Mouse (Mus musculus): Measurements from ENCODE around the gene Borcs6.
"Not testable (repeated sequence)": the region's sequence is repeated elsewhere in the genome, so short reads cannot be mapped to it uniquely, and the experiment has no call there.

Borcs6 gene

DNA sequence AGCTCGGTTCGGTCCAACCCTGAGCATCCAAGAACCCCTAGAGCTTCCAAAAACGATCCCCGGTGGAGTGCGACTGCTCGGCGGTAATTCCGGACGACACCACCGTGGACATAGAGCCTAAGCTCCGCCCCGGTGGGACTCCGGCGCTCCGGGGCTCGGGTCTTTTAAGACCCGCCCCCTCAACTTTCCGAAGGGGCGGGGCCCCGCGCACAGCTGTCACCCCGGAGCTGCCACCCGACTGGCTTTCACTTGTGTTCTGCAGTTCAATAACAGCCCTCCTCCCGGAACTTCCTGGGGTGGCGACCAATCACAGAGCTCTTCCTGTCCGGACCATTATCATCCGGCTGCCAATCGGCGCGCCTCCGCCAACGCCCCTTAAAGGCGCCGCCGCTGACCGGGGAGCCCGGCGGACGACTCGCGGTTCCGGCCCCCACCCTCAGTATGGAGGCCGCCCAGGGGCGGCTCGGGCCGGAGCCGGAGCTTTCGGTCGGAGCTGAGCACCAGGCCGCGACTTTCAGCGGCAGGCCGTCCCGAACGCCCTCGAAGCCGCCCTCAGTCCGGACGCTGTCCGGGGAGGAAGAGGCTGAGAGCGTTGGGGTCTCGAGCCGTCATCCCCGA, at the start of gene Borcs6:
Gene Borcs6, plus strand, starts transcription at position 361 of the 618 bp plus-strand sequence.
- DNase-seq (ENCODE audit: low spot score in 2 of 2), result peak; percentile 98 to 99

DNA sequence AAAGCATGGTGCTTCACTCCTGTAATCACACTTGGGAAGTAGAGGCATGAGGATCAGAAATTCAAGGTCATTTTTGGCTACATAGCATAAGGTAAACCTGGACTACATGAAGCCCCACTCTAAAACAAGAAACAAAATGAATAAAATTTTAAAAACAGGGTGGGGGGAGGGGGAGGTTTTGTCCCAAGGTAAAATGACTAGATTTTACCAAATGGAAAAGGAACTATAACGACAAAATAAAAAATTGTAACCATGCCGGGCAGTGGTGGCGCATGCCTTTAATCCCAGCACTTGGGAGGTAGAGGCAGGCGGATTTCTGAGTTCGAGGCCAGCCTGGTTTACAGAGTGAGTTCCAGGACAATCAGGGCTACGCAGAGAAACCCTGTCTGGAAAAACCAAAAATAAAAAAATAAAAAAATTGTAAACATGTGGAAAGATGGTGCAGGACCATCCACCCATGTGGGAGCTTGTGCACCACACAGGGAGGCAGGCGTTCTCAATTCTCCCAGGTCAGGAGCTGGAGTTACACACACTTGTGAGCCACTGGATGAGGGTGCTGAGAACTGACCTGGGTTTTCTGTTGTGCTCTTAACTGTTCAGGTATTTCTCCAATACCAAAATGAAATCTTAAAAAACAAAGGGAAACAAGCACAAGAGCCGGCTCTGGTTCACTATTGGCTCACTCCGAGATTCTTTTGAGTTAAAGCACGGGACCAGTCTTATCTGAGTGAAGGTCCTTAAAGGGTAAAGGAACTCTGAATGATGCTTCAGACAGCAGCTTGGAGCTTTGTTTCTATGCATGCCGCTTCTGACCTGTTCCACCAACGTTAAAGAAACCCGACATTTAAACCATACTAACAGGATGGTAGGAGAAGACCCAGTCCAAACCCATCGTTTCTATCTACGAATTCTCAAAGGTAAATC, 48.9 kb upstream of the Borcs6 start:
- no peak for DNase-seq (ENCODE audit: low spot score in 2 of 2)

DNA sequence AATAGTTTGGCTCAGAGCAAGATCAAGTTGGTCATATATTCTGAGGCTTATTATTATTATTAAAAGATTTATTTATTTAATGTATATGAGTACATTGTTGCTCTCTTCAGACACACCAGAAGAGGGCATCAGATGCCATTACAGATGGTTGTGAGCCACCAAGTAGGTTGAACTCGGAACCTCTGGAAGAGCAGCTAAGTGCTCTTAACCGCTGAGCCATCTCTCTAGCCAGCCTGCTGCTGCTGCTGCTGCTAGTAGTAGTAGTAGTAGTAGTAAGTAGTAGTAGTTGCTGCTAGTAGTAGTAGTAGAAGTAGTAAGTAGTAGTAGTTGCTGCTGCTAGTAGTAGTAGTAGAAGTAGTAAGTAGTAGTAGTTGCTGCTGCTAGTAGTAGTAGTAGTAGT, 48.1 kb upstream of the Borcs6 start:
- not testable (repeated sequence) for DNase-seq (ENCODE audit: low spot score in 2 of 2)

GRCm38 (mm10) chr11:69012071-69012601, 47.4 kb upstream of the Borcs6 start:
- peak; percentile 91 to 94 for DNase-seq (ENCODE audit: low spot score in 2 of 2)

DNA sequence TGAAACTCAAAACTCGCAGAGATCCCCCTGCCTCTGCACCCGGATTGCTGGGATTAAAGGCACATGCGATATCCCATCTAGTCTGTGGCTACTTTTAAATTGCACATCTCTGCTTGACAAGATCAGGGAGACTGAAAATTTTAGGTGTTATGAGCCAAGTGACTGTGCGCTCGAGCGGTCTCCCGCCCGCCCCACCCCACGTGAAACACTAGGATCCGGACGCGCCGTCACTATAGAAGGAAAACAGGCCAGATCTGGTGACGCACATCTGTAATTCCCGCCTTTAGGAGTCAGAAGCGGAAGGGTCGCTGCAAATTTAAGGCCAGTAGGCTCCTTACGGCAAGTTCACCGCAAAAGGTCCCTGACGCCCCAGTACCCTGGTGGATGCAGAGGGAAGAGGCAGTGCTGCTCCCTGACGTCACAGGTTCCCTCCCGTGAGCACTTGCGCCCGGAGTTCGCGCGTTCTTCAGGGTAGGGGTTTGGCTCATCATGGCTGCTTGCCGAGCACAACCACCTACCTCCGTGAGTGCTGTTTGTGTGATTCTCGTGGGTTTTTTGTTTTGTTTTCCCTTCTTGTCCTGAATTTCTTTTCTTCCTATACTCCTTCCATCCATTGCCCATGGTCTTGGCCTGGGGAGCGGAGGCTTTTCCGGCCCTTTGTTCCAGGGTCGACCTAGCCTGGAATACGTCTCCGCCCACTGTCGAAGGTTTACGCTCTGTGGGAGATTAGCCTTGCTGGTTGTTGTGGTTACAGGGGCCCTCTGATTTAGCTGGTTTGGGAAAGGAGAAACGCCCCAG, 43.7 kb upstream of the Borcs6 start, which contains the start of gene Ctc1:
Gene Ctc1, plus strand, starts transcription at position 268 of the 798 bp plus-strand sequence.
- DNase-seq (ENCODE audit: low spot score in 2 of 2), result peak; percentile 90 to 91

DNA sequence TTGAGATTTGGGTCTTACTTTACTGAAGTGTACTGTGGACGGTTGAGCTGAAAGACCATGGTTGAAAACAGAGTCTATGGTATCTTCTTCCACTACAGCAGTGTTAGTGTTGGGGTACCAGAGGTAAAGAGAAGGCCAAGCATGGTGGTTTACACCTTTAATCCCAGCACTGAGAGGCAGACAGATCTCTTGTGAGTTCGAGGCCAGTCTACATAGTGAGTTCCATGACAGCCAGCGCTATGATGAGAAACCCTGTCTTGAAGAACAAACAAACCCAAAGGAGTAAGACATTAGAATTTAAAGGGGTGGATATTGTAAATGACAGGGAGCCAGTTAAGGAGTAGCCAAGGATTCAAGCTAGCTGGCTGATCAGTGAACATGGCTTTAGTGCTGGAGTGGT, 42.8 kb upstream of the Borcs6 start:
- no peak for DNase-seq (ENCODE audit: low spot score in 2 of 2)

DNA sequence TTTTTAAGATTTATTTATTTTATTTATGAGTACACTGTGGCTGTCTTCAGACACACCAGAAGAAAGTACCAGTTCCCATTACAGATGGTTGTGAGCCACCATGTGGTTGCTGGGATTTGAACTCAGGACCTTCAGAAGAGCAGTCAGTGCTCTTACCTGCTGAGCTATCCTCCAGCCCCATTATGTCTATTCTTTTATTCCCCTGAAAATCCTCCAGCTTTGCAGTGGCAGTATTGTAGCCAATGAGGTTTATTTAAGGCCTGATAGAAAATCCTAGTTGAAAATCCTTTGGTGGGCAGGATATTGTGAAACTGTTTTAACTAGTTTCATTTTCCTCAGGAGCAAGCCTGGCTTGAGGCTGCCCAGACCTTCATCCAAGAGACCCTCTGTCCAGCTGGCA, 38.8 kb upstream of the Borcs6 start:
- DNase-seq (ENCODE audit: low spot score in 2 of 2), result no peak

DNA sequence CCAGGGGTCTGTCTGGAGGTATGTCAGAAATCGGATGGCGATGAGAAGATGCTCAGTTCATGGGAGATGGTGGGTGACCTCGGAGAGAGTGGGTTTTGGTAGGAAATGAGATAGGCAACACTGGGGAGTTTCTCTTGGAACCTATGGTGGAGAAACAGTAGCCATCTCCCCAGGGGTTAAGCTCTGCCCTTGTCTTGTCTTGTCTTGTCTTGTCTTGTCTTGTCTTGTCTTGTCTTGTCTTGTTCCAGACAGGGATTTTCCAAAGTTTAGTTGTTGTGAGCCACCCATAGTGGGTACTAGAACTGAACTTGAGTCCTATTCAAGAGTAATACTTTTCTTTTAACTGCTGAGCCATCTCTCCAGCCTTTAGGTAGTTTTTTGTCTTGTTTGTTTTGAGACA, 33.0 kb upstream of the Borcs6 start:
- DNase-seq (ENCODE audit: low spot score in 2 of 2), result no peak

- no peak for DNase-seq (ENCODE audit: low spot score in 2 of 2)
Measured at GRCm38 (mm10) chr11:69028805-69029204, 30.7 kb upstream of the Borcs6 start.

DNA sequence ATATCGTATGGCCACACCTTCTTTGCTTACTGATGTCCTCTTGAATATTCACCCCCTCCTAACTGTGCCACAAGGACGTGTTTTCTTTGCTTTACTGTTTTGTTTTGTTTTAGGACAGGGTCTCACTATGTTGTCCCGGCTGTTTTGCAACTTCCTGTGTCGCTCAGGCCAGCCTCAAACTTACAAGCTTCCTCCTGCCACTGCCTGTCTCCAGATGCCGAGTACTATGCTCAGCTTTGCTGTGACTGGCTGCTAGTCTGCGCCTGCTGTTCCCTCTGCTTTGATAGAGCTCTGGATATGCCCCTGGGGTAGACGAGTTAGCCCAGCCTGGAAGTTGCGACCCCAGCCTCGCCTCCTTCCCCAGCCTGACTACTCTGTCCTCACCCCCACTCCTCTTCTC, 26.0 kb upstream of the Borcs6 start:
- DNase-seq (ENCODE audit: low spot score in 2 of 2), result no peak

GRCm38 (mm10) chr11:69034585-69034984, 24.9 kb upstream of the Borcs6 start:
- no peak for DNase-seq (ENCODE audit: low spot score in 2 of 2)

GRCm38 (mm10) chr11:69035411-69035810, 24.1 kb upstream of the Borcs6 start:
- peak in 1 of 2 experiments; percentile 19 for DNase-seq (ENCODE audit: low spot score in 2 of 2)

- DNase-seq (ENCODE audit: low spot score in 2 of 2), result peak; percentile 86 to 91
Measured at GRCm38 (mm10) chr11:69035849-69036248, 23.7 kb upstream of the Borcs6 start.

DNA sequence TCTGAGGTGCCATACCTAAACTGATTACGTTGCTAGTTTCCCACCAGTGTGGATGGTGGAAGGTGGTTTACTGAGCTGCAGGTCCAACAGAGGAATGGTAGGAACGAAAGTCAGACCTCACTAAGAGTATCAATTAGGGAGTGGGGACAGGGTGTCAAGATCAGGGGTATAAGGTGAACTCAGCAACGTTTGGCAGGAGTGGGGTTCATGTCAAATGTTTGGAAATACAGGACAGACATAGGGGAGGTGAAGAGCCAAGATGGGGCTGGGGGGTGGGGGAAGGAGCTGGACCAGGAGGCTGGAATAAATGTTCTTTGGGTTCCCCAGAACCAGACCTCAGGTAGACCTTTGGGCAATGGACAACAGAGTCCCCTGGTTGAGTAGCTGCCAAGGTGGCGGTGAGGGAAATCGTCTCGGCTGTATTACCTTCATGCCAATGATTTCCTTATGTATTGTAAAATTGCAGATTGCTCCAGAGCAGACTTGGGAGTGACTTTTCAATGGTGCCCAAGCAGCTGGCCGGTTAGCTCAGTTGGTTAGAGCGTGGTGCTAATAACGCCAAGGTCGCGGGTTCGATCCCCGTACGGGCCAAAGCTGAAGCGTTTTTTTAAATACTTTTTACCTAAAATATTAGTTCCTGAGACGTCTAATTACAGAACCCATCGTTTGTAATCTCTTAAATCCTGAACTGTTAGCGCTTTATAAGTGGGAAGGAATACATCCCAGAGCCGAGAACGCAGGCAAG, 22.9 kb upstream of the Borcs6 start:
- peak; percentile 75 to 92 for DNase-seq (ENCODE audit: low spot score in 2 of 2)

GRCm38 (mm10) chr11:69037231-69038061, 22.1 kb upstream of the Borcs6 start:
- DNase-seq (ENCODE audit: low spot score in 2 of 2), result peak; percentile 68 to 90

DNA sequence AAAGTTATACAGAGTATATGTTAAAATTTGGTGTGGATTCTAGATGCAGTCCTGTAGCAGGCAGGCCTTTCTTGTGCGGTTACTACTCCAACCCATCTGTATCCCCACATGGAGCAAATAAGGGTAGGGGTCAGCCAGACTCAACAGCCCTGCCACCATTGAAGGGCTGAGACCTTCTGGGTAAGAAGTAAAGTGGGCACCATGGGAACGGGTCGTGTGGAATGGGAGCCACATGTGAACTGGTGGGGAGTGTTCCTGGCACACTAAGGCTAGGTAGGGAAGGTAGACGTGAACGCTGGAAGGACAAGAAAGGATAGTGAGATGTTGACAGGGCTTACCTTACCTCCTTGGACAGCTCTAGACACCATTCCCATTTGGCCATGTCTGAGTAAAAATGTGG, 21.3 kb upstream of the Borcs6 start:
- no peak for DNase-seq (ENCODE audit: low spot score in 2 of 2)

- DNase-seq (ENCODE audit: low spot score in 2 of 2), result peak; percentile 78 to 79
Measured at GRCm38 (mm10) chr11:69045531-69046394, 13.8 kb upstream of the Borcs6 start, which contains the start of gene Aurkb. Gene Aurkb, plus strand, starts transcription at chr11:69045647.

- no peak for DNase-seq (ENCODE audit: low spot score in 2 of 2)
Measured at GRCm38 (mm10) chr11:69046395-69046774, 13.1 kb upstream of the Borcs6 start.

- no peak for DNase-seq (ENCODE audit: low spot score in 2 of 2)
Measured at GRCm38 (mm10) chr11:69047592-69047991, 11.9 kb upstream of the Borcs6 start.
